Mouse (Mus musculus): ENCODE measurements around the gene Ccna2. TPM values are rescaled to one million over a fixed set of nuclear protein-coding genes. Genes with fewer than 3 reads are reported as not detected.
A peak's percentile ranks its signal among the peaks of the same experiment; 100 is the strongest.

Gene Ccna2
- polyA plus RNA-seq, 1 experiment from 2014 or later = 21.2 TPM

DNA sequence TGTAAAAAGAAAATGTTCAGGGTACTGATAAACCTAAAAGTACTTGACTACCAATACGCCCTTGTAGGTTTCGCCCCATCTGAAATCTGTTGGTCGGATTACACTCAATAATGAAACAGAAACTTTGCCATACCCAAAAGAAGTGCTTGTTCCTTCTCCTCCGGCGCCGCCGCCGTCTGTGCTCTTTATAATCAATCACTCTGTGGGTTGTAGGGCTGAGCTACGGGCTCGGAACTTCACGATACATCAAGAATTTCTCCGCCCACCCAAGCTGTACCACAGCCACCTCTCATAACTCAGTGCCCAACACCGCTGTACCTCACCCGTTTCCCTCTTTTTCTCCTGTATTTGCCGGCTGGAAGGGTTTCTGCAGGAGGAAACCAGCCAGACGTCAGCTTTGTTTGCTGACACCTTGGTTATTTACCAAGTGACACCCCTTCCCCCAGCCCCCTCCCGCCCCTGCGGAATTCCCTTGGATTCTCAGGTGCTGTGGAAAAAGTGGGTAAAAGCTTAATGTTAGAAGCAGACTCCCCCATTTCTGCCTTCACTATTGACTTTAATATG, 39.9 kb downstream of the Ccna2 start:
- H3K36me3 ChIP-seq = no peaks in the 10 kb centered on the region
- peaks cover 5% of the 10 kb centered on the region for H3K4me1 ChIP-seq
- H3K27me3 ChIP-seq (replicated peaks) = no peaks in the 10 kb centered on the region
- 9% methylated on average over 18 of the region's 18 CpGs for WGBS
- no peaks in the 10 kb centered on the region for H3K9me3 ChIP-seq (replicated peaks)
- H3K4me3 ChIP-seq (replicated peaks) = peak overlapping the region; percentile 23
- no peak overlapping the region for H3K9ac ChIP-seq (replicated peaks)
- H3K27ac ChIP-seq (replicated peaks) = no peak overlapping the region
- peak; percentile 69; the same call in 1 of the 2 replicates for ATAC-seq (ENCODE audit: low FRiP score)
- peak overlapping the region; percentile 55 for H3K4me2 ChIP-seq

- Histone ChIP-seq H3K27ac (replicated peaks) (no peak overlapping the region), H3K36me3 (no peaks in the 10 kb centered on the region), H3K9me3 (replicated peaks) (no peaks in the 10 kb centered on the region), H3K9ac (replicated peaks) (no peak overlapping the region), H3K4me3 (replicated peaks) (no peak overlapping the region), H3K4me2 (no peak overlapping the region), H3K27me3 (replicated peaks) (no peaks in the 10 kb centered on the region), H3K4me1 (peaks cover 5% of the 10 kb centered on the region)
- WGBS = 37% methylated on average over 2 of the region's 2 CpGs
- ATAC-seq (ENCODE audit: low FRiP score) = no peak
These were observed 40.7 kb downstream of the Ccna2 start for GRCm38 (mm10) chr3:36531242-36531641.

GRCm38 (mm10) chr3:36530781-36531180, 41.2 kb downstream of the Ccna2 start:
- 83% methylated on average over 5 of the region's 5 CpGs for WGBS
- Histone ChIP-seq H3K4me2 (no peak overlapping the region), H3K27ac (replicated peaks) (no peak overlapping the region), H3K4me3 (replicated peaks) (no peak overlapping the region), H3K27me3 (replicated peaks) (no peaks in the 10 kb centered on the region), H3K4me1 (peaks cover 5% of the 10 kb centered on the region), H3K9me3 (replicated peaks) (no peaks in the 10 kb centered on the region), H3K36me3 (no peaks in the 10 kb centered on the region), H3K9ac (replicated peaks) (no peak overlapping the region)
- no peak for ATAC-seq (ENCODE audit: low FRiP score)

- Histone ChIP-seq H3K4me1 (peaks cover 5% of the 10 kb centered on the region), H3K27ac (replicated peaks) (no peak overlapping the region), H3K4me2 (no peak overlapping the region), H3K9me3 (replicated peaks) (no peaks in the 10 kb centered on the region), H3K4me3 (replicated peaks) (no peak overlapping the region), H3K27me3 (replicated peaks) (no peaks in the 10 kb centered on the region), H3K36me3 (no peaks in the 10 kb centered on the region), H3K9ac (replicated peaks) (no peak overlapping the region)
- no peak for ATAC-seq (ENCODE audit: low FRiP score)
- WGBS = 93% methylated on average over 6 of the region's 6 CpGs
These were observed 41.6 kb downstream of the Ccna2 start for GRCm38 (mm10) chr3:36530345-36530744.

- WGBS = 84% methylated on average over 3 of the region's 3 CpGs
- H3K36me3 ChIP-seq = no peaks in the 10 kb centered on the region
- no peak for ATAC-seq (ENCODE audit: low FRiP score)
- H3K9me3 ChIP-seq (replicated peaks) = no peaks in the 10 kb centered on the region
- H3K4me2 ChIP-seq = no peak overlapping the region
- H3K27ac ChIP-seq (replicated peaks) = no peak overlapping the region
- H3K4me1 ChIP-seq = peaks cover 10% of the 10 kb centered on the region; the same call in 1 of the 2 replicates
- peaks cover 23% of the 10 kb centered on the region for H3K27me3 ChIP-seq (replicated peaks)
- no peak overlapping the region for H3K9ac ChIP-seq (replicated peaks)
- H3K4me3 ChIP-seq (replicated peaks) = no peak overlapping the region
These were observed 47.5 kb downstream of the Ccna2 start for GRCm38 (mm10) chr3:36524466-36524865.

- H3K9ac ChIP-seq (replicated peaks) = no peak overlapping the region
- peaks cover 23% of the 10 kb centered on the region for H3K27me3 ChIP-seq (replicated peaks)
- no peaks in the 10 kb centered on the region for H3K9me3 ChIP-seq (replicated peaks)
- no peak overlapping the region for H3K4me3 ChIP-seq (replicated peaks)
- no peaks in the 10 kb centered on the region for H3K36me3 ChIP-seq
- H3K4me2 ChIP-seq = peak overlapping the region; percentile 98
- no peak for ATAC-seq (ENCODE audit: low FRiP score)
- no peak overlapping the region for H3K27ac ChIP-seq (replicated peaks)
- peaks cover 10% of the 10 kb centered on the region; the same call in 1 of the 2 replicates for H3K4me1 ChIP-seq
- 8% methylated on average over 4 of the region's 4 CpGs for WGBS
These were observed 49.8 kb downstream of the Ccna2 start for GRCm38 (mm10) chr3:36522137-36522536.

DNA sequence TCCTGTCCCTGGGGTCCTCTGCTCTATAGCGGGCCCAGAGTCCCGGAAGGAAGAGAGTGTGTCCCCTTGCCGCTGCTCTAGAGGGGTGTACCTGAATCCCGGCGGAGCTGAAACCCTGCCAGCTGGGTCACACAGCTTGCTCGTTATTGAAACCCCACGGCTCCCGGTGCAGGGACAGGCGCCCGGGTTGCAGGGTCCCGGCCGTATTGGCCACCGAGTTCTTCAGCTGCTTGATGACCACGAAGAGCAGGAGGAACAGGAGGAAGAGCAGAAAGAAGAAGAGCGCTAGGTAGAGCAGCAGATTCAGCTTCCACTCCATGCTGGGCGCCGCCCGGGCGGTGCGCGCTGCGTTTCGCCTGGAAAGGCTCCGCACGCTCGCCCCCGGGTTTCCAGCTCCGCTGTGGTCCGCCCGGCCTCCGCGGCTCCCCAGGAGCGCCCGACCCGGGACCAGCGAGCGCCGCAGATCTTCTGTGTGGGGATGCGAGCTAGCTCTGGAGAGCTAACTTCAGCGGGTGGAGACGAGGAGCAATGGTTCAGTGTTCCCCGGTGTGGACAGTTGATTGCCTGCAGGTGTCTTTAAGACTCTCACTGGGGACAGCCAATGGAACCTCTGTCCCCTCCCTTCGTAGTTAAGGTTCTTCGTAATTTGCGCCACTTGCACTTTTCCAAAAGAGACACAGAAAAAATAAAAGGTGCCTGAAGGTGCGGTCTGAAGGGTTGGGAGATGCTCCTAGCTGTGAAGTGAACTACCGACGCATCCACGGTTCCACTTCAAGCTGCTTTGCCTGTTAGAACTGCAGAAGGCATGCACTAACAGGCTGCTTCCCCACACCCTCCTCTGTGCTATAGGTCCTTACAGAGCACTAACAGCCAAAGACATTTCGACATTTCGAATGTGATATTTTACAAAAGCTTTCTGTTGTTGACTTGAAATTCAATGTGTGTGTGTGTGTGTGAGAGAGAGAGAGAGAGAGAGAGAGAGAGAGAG, 50.6 kb downstream of the Ccna2 start, which contains the start of gene Gm11549:
Gene Gm11549, minus strand, starts transcription at position 741 of the 988 bp plus-strand sequence.
- H3K4me3 ChIP-seq (replicated peaks) = peak within 1 kb of the TSS; percentile 50
- ATAC-seq (ENCODE audit: low FRiP score) = peak; percentile 86
- H3K4me1 ChIP-seq = peaks cover 10% of the 10 kb centered on the region; the same call in 1 of the 2 replicates
- WGBS = under 1% methylated on average over 51 of the region's 51 CpGs
- H3K27me3 ChIP-seq (replicated peaks) = peaks cover 23% of the 10 kb centered on the region
- peak within 1 kb of the TSS; percentile 52 for H3K9ac ChIP-seq (replicated peaks)
- H3K36me3 ChIP-seq = no peaks in the 10 kb centered on the region
- no peak within 1 kb of the TSS for H3K27ac ChIP-seq (replicated peaks)
- H3K9me3 ChIP-seq (replicated peaks) = no peaks in the 10 kb centered on the region
- H3K4me2 ChIP-seq = peak within 1 kb of the TSS; percentile 98

DNA sequence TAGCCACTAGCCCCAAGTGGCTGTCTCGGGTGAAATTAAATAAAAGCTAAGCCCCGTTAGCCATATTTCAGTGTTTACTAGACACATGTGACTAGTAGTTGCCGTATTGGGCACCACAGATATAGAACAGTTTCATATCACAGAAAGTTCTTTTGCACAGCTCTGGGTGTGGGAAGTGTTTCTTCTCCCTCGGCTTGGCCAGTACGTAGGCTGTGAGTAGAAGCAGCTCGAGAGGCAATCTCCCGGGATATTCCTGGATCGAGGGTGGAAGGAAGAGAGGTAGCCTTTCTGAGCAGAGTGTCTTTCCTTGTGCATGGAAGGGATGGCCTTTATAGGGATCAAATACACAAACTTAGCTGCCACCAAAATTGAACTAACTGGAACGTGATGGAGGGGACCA, 55.8 kb downstream of the Ccna2 start:
- no peak overlapping the region for H3K4me3 ChIP-seq (replicated peaks)
- peaks cover 13% of the 10 kb centered on the region for H3K27me3 ChIP-seq (replicated peaks)
- H3K4me2 ChIP-seq = no peak overlapping the region
- no peaks in the 10 kb centered on the region for H3K36me3 ChIP-seq
- H3K9me3 ChIP-seq (replicated peaks) = no peaks in the 10 kb centered on the region
- no peak overlapping the region for H3K9ac ChIP-seq (replicated peaks)
- H3K27ac ChIP-seq (replicated peaks) = no peak overlapping the region
- no peak for ATAC-seq (ENCODE audit: low FRiP score)
- H3K4me1 ChIP-seq = peaks cover 5% of the 10 kb centered on the region; the same call in 1 of the 2 replicates
- WGBS = 89% methylated on average over 9 of the region's 9 CpGs

Other genes with a start within 250 kb of the Ccna2 start
- gene Anxa5, start 96.3 kb downstream of the Ccna2 start, polyA plus RNA-seq (2015; fragmentation: Nextera tagmentation; extraction: Ambion mirVana) = 111 and 182 TPM in 2 replicates
- gene 1810062G17Rik, start 96.2 kb downstream of the Ccna2 start, polyA plus RNA-seq (2015; fragmentation: Nextera tagmentation; extraction: Ambion mirVana) = 0.41 and 0.56 TPM in 2 replicates
- gene Gm11549, start 50.3 kb downstream of the Ccna2 start, polyA plus RNA-seq (2015; fragmentation: Nextera tagmentation; extraction: Ambion mirVana) = 1.0 and 1.2 TPM in 2 replicates
- 74.0 and 78.9 TPM in 2 replicates for gene Exosc9, start 19.5 kb downstream of the Ccna2 start, polyA plus RNA-seq (2015; fragmentation: Nextera tagmentation; extraction: Ambion mirVana)
- 23.3 and 23.6 TPM in 2 replicates for gene Bbs7, start 41.3 kb upstream of the Ccna2 start, polyA plus RNA-seq (2015; fragmentation: Nextera tagmentation; extraction: Ambion mirVana)
- 16.6 and 23.9 TPM in 2 replicates for gene Trpc3, start 118.0 kb upstream of the Ccna2 start, polyA plus RNA-seq (2015; fragmentation: Nextera tagmentation; extraction: Ambion mirVana)

All from neural tube, embryonic 15.5 days (tissue).